Mouse (Mus musculus): ENCODE data around the gene Uts2b. TPM values are rescaled to one million over a fixed set of nuclear protein-coding genes. Genes with fewer than 3 reads are reported as not detected.

Gene Uts2b
- total and polyA plus RNA-seq, 2 experiments from 2014 or later: not detected

DNA sequence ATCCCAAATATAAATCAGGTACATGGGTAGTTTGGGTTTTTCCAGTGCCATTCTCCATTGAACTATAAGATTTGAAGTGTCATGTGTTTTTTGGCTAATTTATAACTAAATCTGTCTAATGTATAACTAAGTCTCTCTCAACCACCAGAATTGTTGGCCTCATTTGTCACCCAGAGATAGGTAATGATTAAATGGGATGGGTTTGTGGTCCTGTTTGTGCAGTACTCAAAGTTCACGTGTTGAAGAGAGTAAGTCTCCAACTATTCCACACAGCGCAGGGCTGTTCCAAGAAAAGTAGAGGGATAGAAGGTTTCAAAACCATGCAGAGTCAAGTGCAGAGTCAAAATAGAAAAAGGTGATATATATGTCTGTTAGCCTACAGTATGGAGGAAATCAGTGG, 5.3 kb upstream of the Uts2b start:
- no peaks in the 10 kb centered on the region for H3K9me3 ChIP-seq (ENCODE audit: low read length)
- no peak overlapping the region for H3K4me2 ChIP-seq (ENCODE audit: low read depth)
- no peaks in the 10 kb centered on the region for H3K27me3 ChIP-seq (ENCODE audit: insufficient read depth, low read length)
- H3K9ac ChIP-seq: no peak overlapping the region
- H3K4me3 ChIP-seq (ENCODE audit: low read depth, low read length): no peak overlapping the region
- WGBS: 97% methylated on average over 2 of the region's 2 CpGs
- H3K4me1 ChIP-seq (ENCODE audit: insufficient read depth): no peaks in the 10 kb centered on the region
- no peaks in the 10 kb centered on the region for H3K36me3 ChIP-seq (ENCODE audit: insufficient read depth)
- no peak for TF ChIP-seq CTCF (IDR thresholded peaks at IDR 0.05; ENCODE audit: low read depth)
- H3K27ac ChIP-seq (ENCODE audit: low read depth, low read length): no peak overlapping the region
- DNase-seq: no peak
- no peak for ATAC-seq

DNA sequence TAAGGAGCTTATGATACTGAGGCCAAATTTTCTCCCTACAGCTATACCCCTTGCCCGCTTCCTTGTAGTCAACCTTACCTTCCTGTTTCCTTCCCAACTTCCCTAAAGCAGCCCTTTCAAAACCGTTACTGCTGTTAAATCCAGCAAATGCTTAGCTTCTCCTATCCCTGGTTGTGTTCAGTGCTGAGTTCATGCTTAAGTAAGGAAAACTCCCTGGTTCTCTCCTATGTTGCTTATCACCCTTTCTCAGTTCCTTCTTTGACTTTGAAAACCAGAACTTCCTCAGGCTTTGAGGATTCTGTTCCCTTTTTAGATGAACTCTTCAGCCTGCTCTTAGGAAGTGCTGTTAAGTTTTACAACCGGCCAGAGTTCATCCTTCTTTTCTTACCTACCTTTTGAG, 4.1 kb upstream of the Uts2b start:
- no peaks in the 10 kb centered on the region for H3K9me3 ChIP-seq (ENCODE audit: low read length)
- 82% methylated on average over 3 of the region's 3 CpGs for WGBS
- ATAC-seq (no peak), DNase-seq (no peak)
- no peaks in the 10 kb centered on the region for H3K4me1 ChIP-seq (ENCODE audit: insufficient read depth)
- H3K36me3 ChIP-seq (ENCODE audit: insufficient read depth): no peaks in the 10 kb centered on the region
- no peak overlapping the region for H3K4me2 ChIP-seq (ENCODE audit: low read depth)
- H3K27me3 ChIP-seq (ENCODE audit: insufficient read depth, low read length): no peaks in the 10 kb centered on the region
- TF ChIP-seq CTCF (IDR thresholded peaks at IDR 0.05; ENCODE audit: low read depth): no peak
- no peak overlapping the region for H3K4me3 ChIP-seq (ENCODE audit: low read depth, low read length)
- no peak overlapping the region for H3K9ac ChIP-seq
- no peak overlapping the region for H3K27ac ChIP-seq (ENCODE audit: low read depth, low read length)

DNA sequence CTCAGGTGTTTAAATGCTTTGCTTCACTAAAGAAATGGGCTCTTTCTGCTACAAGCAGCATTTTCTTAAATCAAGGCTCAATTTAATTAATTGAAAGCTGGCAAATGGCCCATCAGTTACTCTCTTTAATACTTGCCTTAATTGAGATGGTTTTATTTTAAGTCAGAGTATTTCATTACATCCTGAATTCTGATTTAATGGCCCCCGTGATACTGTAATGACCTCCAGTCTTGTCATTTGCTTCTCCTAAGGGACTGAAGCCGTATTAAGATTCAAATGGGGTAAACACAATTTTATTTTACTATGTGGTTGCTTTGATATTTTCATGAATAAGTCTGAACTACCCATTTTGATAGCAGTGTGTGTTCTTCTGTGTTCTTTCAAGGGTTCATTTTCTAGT, 661 bp upstream of the Uts2b start:
- ATAC-seq (no peak), DNase-seq (no peak)
- no peak overlapping the region for H3K9ac ChIP-seq
- no peaks in the 10 kb centered on the region for H3K4me1 ChIP-seq (ENCODE audit: insufficient read depth)
- no peak for TF ChIP-seq CTCF (IDR thresholded peaks at IDR 0.05; ENCODE audit: low read depth)
- H3K27ac ChIP-seq (ENCODE audit: low read depth, low read length): no peak overlapping the region
- no peak overlapping the region for H3K4me2 ChIP-seq (ENCODE audit: low read depth)
- no peak overlapping the region for H3K4me3 ChIP-seq (ENCODE audit: low read depth, low read length)
- H3K9me3 ChIP-seq (ENCODE audit: low read length): no peaks in the 10 kb centered on the region
- 41% methylated on average over 2 of the region's 2 CpGs for WGBS
- H3K36me3 ChIP-seq (ENCODE audit: insufficient read depth): no peaks in the 10 kb centered on the region
- no peaks in the 10 kb centered on the region for H3K27me3 ChIP-seq (ENCODE audit: insufficient read depth, low read length)

DNA sequence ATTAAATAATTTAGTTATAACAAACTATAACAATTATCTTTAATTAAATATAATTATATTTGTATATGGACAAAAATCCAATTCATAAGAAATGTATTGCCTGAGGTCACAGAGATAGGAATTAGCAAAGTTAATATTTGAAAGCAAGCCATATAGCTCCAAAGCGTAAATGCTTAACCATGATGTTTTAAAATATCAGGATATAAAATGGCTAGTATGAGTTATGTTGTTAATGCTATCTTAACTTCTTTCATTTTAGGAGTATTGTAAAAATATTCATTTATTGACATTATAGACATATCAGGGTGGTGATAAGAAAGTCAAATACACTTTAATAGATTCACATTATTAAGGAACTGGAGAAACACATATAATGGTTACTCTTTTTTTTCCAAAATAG, 10.0 kb downstream of the Uts2b start:
- H3K9ac ChIP-seq: no peak overlapping the region
- no peaks in the 10 kb centered on the region for H3K4me1 ChIP-seq (ENCODE audit: insufficient read depth)
- ATAC-seq (no peak), DNase-seq (no peak)
- WGBS: 97% methylated on average over 1 of the region's 1 CpGs
- TF ChIP-seq CTCF (IDR thresholded peaks at IDR 0.05; ENCODE audit: low read depth): no peak
- no peak overlapping the region for H3K4me2 ChIP-seq (ENCODE audit: low read depth)
- no peak overlapping the region for H3K27ac ChIP-seq (ENCODE audit: low read depth, low read length)
- H3K36me3 ChIP-seq (ENCODE audit: insufficient read depth): no peaks in the 10 kb centered on the region
- no peaks in the 10 kb centered on the region for H3K27me3 ChIP-seq (ENCODE audit: insufficient read depth, low read length)
- no peaks in the 10 kb centered on the region for H3K9me3 ChIP-seq (ENCODE audit: low read length)
- no peak overlapping the region for H3K4me3 ChIP-seq (ENCODE audit: low read depth, low read length)

DNA sequence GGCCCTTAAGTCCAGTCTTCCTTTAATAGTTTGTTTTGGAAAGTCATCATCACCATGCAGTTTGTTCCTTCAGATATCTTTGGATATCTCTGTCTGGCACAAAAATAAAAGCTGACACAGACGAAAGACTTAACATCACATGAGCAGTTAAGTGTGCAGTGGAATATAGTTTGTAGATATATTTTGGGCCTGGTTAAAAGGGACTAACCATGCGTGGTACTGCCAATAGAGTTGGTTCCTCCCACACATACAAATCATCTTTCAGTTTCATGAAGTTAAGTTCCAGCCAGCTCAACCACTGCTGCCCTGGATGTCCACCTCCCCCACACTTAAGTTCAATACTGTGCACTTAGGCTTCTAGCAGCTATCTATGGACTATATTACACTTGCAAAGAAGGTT, 15.6 kb downstream of the Uts2b start:
- Histone ChIP-seq H3K4me3 (ENCODE audit: low read depth, low read length) (no peak overlapping the region), H3K9me3 (ENCODE audit: low read length) (no peaks in the 10 kb centered on the region), H3K36me3 (ENCODE audit: insufficient read depth) (no peaks in the 10 kb centered on the region), H3K4me1 (ENCODE audit: insufficient read depth) (no peaks in the 10 kb centered on the region), H3K27ac (ENCODE audit: low read depth, low read length) (no peak overlapping the region), H3K4me2 (ENCODE audit: low read depth) (no peak overlapping the region), H3K9ac (no peak overlapping the region), H3K27me3 (ENCODE audit: insufficient read depth, low read length) (no peaks in the 10 kb centered on the region)
- ATAC-seq (no peak), DNase-seq (no peak)
- WGBS: 82% methylated on average over 2 of the region's 2 CpGs
- no peak for TF ChIP-seq CTCF (IDR thresholded peaks at IDR 0.05; ENCODE audit: low read depth)

DNA sequence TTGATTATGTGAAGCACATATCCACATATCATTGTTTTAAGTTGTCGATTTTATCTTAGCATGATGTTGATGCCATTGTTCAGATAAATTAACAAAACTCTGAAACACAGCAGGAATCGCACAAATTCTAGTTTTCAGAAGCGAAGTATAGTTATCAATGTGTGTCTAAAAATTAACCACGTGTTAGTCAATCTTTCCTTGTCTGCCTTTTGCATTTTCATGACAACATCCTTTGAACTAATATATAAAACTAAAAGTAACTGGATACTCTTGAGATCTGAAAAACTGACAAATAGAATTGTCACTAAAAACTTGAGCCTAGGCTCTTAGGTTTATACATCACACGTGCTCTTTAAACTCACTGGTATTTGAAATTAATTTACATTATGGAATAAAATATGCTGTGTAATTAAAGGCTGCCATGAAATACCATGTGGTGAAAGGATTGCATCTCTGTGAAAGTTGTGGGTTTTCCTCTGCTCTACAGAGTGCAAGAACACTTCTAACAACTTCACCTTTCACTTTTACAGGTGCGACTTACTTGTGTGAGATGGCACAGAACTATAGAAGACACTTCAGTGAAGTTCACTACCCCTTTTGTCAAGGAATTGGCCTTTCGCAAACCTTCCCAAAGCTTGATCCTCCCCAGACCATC, 20.0 kb downstream of the Uts2b start:
- H3K36me3 ChIP-seq (ENCODE audit: insufficient read depth): no peaks in the 10 kb centered on the region
- H3K9me3 ChIP-seq (ENCODE audit: low read length): no peaks in the 10 kb centered on the region
- H3K27me3 ChIP-seq (ENCODE audit: insufficient read depth, low read length): no peaks in the 10 kb centered on the region
- H3K4me1 ChIP-seq (ENCODE audit: insufficient read depth): no peaks in the 10 kb centered on the region
- no peak overlapping the region for H3K9ac ChIP-seq
- ATAC-seq (no peak), DNase-seq (no peak)
- H3K27ac ChIP-seq (ENCODE audit: low read depth, low read length): no peak overlapping the region
- no peak overlapping the region for H3K4me3 ChIP-seq (ENCODE audit: low read depth, low read length)
- no peak overlapping the region for H3K4me2 ChIP-seq (ENCODE audit: low read depth)
- TF ChIP-seq CTCF (IDR thresholded peaks at IDR 0.05; ENCODE audit: low read depth): no peak
- 90% methylated on average over 7 of the region's 7 CpGs for WGBS

DNA sequence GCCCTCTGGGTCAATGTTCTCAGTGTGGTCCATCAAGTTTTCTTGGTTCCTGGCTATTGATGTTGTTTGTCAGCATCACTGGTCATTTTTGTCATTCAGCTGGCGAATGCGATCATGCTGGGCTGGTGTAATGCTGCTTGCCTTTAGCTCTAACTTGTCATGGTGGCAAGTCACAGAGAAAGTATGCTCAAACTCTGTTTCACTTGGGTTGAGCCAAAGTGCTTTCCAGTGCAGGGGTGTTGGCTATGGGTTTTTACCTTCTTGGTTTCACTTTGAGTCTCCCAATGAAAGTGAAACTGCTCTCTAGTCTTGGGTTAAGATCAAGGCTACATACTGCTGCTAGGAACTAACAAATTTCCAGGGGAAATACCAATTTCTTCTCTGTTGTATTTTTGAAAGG, 20.8 kb downstream of the Uts2b start:
- Histone ChIP-seq H3K27ac (ENCODE audit: low read depth, low read length) (no peak overlapping the region), H3K4me2 (ENCODE audit: low read depth) (no peak overlapping the region), H3K4me3 (ENCODE audit: low read depth, low read length) (no peak overlapping the region), H3K9me3 (ENCODE audit: low read length) (no peaks in the 10 kb centered on the region), H3K27me3 (ENCODE audit: insufficient read depth, low read length) (no peaks in the 10 kb centered on the region), H3K36me3 (ENCODE audit: insufficient read depth) (no peaks in the 10 kb centered on the region), H3K4me1 (ENCODE audit: insufficient read depth) (no peaks in the 10 kb centered on the region), H3K9ac (no peak overlapping the region)
- TF ChIP-seq CTCF (IDR thresholded peaks at IDR 0.05; ENCODE audit: low read depth): no peak
- no peak for DNase-seq
- 88% methylated on average over 2 of the region's 2 CpGs for WGBS
- no peak for ATAC-seq
